Mouse (Mus musculus) megakaryocyte, embryonic 14.5 days (primary cell): ENCODE results near the gene Maml2.

ENCODE experiments used
- FLI1 ChIP-seq: IDR thresholded peaks from 2 replicates; pipeline ENCODE4 v1.6.1; 2012; ENCODE audit warnings: low read length, inconsistent platforms, mixed read lengths
- GATA1 ChIP-seq: IDR thresholded peaks from 3 replicates; pipeline ENCODE4 v1.6.1; 2012; ENCODE audit warnings: mixed read lengths, low read length, inconsistent platforms, borderline replicate concordance

DNA sequence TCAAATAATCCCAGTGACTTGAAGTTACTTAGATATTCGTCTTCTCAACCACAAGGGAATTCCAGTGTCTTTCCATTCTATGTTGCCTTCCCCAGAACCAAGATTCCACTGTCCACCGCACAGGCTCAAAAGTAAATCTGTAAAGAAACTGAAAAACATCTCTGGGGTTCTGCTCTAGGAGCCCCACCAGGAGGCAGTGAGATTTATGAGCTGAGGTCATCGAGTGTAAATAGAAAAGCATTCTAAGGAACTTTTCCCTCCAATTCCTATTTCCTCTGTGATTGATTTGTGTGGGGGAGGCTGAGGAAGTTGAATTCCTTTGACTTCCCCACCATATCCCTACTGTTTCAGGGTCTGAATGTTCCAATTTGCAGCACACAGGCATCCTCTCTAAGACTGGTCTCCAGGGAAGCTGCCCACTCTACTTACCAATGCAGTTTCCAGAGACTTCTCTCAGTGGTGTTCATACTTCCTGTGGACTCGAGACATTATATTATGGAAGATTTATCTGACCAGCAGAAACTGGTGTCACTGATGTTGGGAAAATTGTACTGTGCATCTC lies 261.1 kb downstream of the Maml2 start:
- TF ChIP-seq GATA1 (no peak), FLI1 (no peak)
